Mouse (Mus musculus) stomach, embryonic 16.5 days (tissue): ENCODE measurements around the gene Susd5. TPM values are rescaled to one million over a fixed set of nuclear protein-coding genes. Genes with fewer than 3 reads are reported as not detected.
"Not testable (repeated sequence)": the region's sequence is repeated elsewhere in the genome, so short reads cannot be mapped to it uniquely, and the experiment has no call there.

Experiments used
- ATAC-seq: fragments of 200-750 bp; cut with Nextera tagmentation; 2 replicates; pipeline ENCODE4 v1.8.0; 2017; ENCODE audit warnings: moderate number of reproducible peaks, moderate TSS enrichment; ENCODE audit not compliant: insufficient read depth, low FRiP score
- H3K27ac ChIP-seq: fragments of 300-500 bp; sonication (generic); 2 replicates; pipeline ENCODE4 v1.5.1; 2014; ENCODE audit warnings: low read length
- H3K27me3 ChIP-seq: fragments of 300-500 bp; sonication (generic); 2 replicates; pipeline ENCODE4 v1.6.1; 2014; ENCODE audit warnings: low read length, control low read depth, mixed read lengths; ENCODE audit not compliant: control insufficient read depth, insufficient read depth
- H3K36me3 ChIP-seq: fragments of 300-500 bp; sonication (generic); 2 replicates; pipeline ENCODE4 v1.6.1; 2014; ENCODE audit warnings: low read length; ENCODE audit not compliant: control insufficient read depth, insufficient read depth
- H3K4me1 ChIP-seq: fragments of 300-500 bp; sonication (generic); 2 replicates; pipeline ENCODE4 v1.6.1; 2014; ENCODE audit warnings: low read length, control low read depth, mixed read lengths; ENCODE audit not compliant: control insufficient read depth, insufficient read depth
- H3K4me2 ChIP-seq: fragments of 300-500 bp; sonication (generic); 2 replicates; pipeline ENCODE4 v1.6.1; 2014; ENCODE audit warnings: low read depth, low read length, mixed read lengths
- H3K4me3 ChIP-seq: fragments of 300-500 bp; sonication (generic); replicated peaks from 2 replicates; pipeline ENCODE4 v1.5.1; 2014; ENCODE audit warnings: mild to moderate bottlenecking, low read length
- H3K9ac ChIP-seq: fragments of 300-500 bp; sonication (generic); 2 replicates; pipeline ENCODE4 v1.6.1; 2014; ENCODE audit warnings: low read length
- H3K9me3 ChIP-seq: fragments of 300-500 bp; sonication (generic); replicated peaks from 2 replicates; pipeline ENCODE4 v1.6.1; 2016; ENCODE audit warnings: low read length, control low read depth; ENCODE audit not compliant: control insufficient read depth
- WGBS: fragments of 180-500 bp; shearing (Covaris S2); extraction: QIAGEN DNeasy Blood & Tissue Kit; methylation state at CpG from one replicate; pipeline ENCODE4 v1.1.7; 2014; 5-methylcytosine and 5-hydroxymethylcytosine counted together
- polyA plus RNA-seq: library from polyadenylated mRNA; unstranded; fragments of >200 nt; fragmentation: Nextera tagmentation; extraction: Ambion mirVana; gene quantifications from 2 replicates; pipeline ENCODE4 v1.2.1, GENCODE M21; 2015

Susd5 gene
- polyA plus RNA-seq, 1 experiment from 2014 or later: 0.36 TPM

GRCm38 (mm10) chr9:114129273-114129835 lies 72.4 kb downstream of the Susd5 start:
- not testable (repeated sequence) for H3K27me3 ChIP-seq, H3K9me3 ChIP-seq, H3K4me1 ChIP-seq, H3K27ac ChIP-seq, H3K9ac ChIP-seq, H3K4me3 ChIP-seq, H3K36me3 ChIP-seq, H3K4me2 ChIP-seq, ATAC-seq
- 72% methylated on average over 1 of the region's 1 CpGs for WGBS

Other genes starting within 250 kb of the Susd5 start
- 22.7 and 25.2 TPM in 2 replicates for gene Ubp1, start 126.2 kb upstream of the Susd5 start, polyA plus RNA-seq
- gene Fbxl2, start 10.9 kb upstream of the Susd5 start, polyA plus RNA-seq: 2.2 and 2.8 TPM in 2 replicates